In genomic region chr11:88646493-88646892, GRCm38 (mm10) we compare ENCODE assay signal across 20 mouse cellular contexts.
DNase-seq lines count a peak whose midpoint lies in the region; ATAC-seq and TF ChIP-seq lines count a peak whose summit lies in the region.
"Had no signal": no experiment of that assay in that cellular context is flagged by ENCODE, and none has a peak within 500 bp of the region (broad histone marks: within the 10 kb centered on the region; RNA-seq: fewer than 3 reads in every experiment).

No protein-coding gene starts in this region.

- H3K9me3 ChIP-seq in embryonic facial prominence, embryonic 13.5 days = no peaks in the 10 kb centered on the region
- H3K9me3 ChIP-seq in forebrain, embryonic 14.5 days (replicated peaks; ENCODE audit: control insufficient read depth, low read length) = no peaks in the 10 kb centered on the region
- no peaks in the 10 kb centered on the region for H3K9me3 ChIP-seq in hindbrain, postnatal 0 days (ENCODE audit: low read length)
- H3K9me3 ChIP-seq: heart, embryonic 12.5 days; intestine, embryonic 15.5 days; kidney, embryonic 15.5 days; limb, embryonic 12.5 days; liver, embryonic 13.5 days; lung, embryonic 15.5 days had no signal

- 78% methylated on average over 6 of the region's 6 CpGs for WGBS in embryonic facial prominence, embryonic 13.5 days
- 67% methylated on average over 6 of the region's 6 CpGs for WGBS in forebrain, embryonic 14.5 days
- WGBS in hindbrain, postnatal 0 days = 53% methylated on average over 6 of the region's 6 CpGs
- WGBS in kidney, adult 2 months = 77% methylated on average over 6 of the region's 6 CpGs

- intact Hi-C loops in gastrocnemius, adult 2 months (cut with DNase I) = no loop called here
- intact Hi-C loops in gastrocnemius, postnatal 14 days (cut with DNase I; ENCODE audit: low total_unique reads) = no loop called here

- no peak overlapping the region for H3K4me3 ChIP-seq in gastrocnemius, adult 2 months
- H3K4me3 ChIP-seq in embryonic facial prominence, embryonic 13.5 days = no peak overlapping the region
- no peak overlapping the region for H3K4me3 ChIP-seq in forebrain, embryonic 14.5 days (ENCODE audit: low read depth, low read length)
- no peak overlapping the region for H3K4me3 ChIP-seq in hindbrain, postnatal 0 days (ENCODE audit: low read length)
- H3K4me3 ChIP-seq in kidney, adult 2 months (ENCODE audit: insufficient read depth, low read depth, low read length) = no peak overlapping the region
- H3K4me3 ChIP-seq: heart, embryonic 12.5 days; intestine, embryonic 15.5 days; kidney, embryonic 15.5 days; limb, embryonic 12.5 days; liver, embryonic 13.5 days; lung, embryonic 15.5 days had no signal

- no peak for TF ChIP-seq POLR2A in kidney, adult 2 months (IDR thresholded peaks at IDR 0.05; ENCODE audit: low read depth, low read length)

- no peak for TF ChIP-seq CTCF in gastrocnemius, adult 2 months (IDR thresholded peaks at IDR 0.05)
- TF ChIP-seq CTCF in hindbrain, postnatal 0 days (IDR thresholded peaks at IDR 0.05; ENCODE audit: low read depth) = no peak
- TF ChIP-seq CTCF in kidney, adult 2 months (conservative IDR thresholded peaks at IDR 0.05; ENCODE audit: insufficient read depth, insufficient read length, low read depth, low read length) = no peak

- H3K27ac ChIP-seq in gastrocnemius, adult 2 months = peak overlapping the region; percentile 51
- H3K27ac ChIP-seq in embryonic facial prominence, embryonic 13.5 days = peak overlapping the region; percentile 13; the same call in 1 of the 2 replicates
- peak overlapping the region; percentile 83; the same call in 1 of the 2 replicates for H3K27ac ChIP-seq in forebrain, embryonic 14.5 days (ENCODE audit: low read depth, low read length)
- H3K27ac ChIP-seq in hindbrain, postnatal 0 days = peak overlapping the region; percentile 68
- no peak overlapping the region for H3K27ac ChIP-seq in kidney, adult 2 months (ENCODE audit: insufficient read depth, low read depth, low read length)
- H3K27ac ChIP-seq: intestine, embryonic 15.5 days; kidney, embryonic 15.5 days; limb, embryonic 12.5 days; liver, embryonic 13.5 days; lung, embryonic 15.5 days; macrophage had no signal

- peaks cover 44% of the 10 kb centered on the region for H3K4me1 ChIP-seq in embryonic facial prominence, embryonic 13.5 days
- H3K4me1 ChIP-seq in forebrain, embryonic 14.5 days (ENCODE audit: control insufficient read depth, insufficient read depth, low read length) = peaks cover 70% of the 10 kb centered on the region
- H3K4me1 ChIP-seq in hindbrain, postnatal 0 days (ENCODE audit: insufficient read depth, low read length) = peaks cover 45% of the 10 kb centered on the region
- no peaks in the 10 kb centered on the region for H3K4me1 ChIP-seq in kidney, adult 2 months (ENCODE audit: control insufficient read depth, insufficient read depth, low read length)

- peaks cover 9% of the 10 kb centered on the region for H3K36me3 ChIP-seq in embryonic facial prominence, embryonic 13.5 days
- H3K36me3 ChIP-seq in forebrain, embryonic 14.5 days (ENCODE audit: control insufficient read depth, insufficient read depth, low read length) = peaks cover 6% of the 10 kb centered on the region; the same call in 1 of the 2 replicates
- H3K36me3 ChIP-seq in hindbrain, postnatal 0 days (ENCODE audit: insufficient read depth, low read length) = no peaks in the 10 kb centered on the region
- H3K36me3 ChIP-seq in kidney, adult 2 months (ENCODE audit: control insufficient read depth, insufficient read depth, low read length) = no peaks in the 10 kb centered on the region
- H3K36me3 ChIP-seq: lung, embryonic 15.5 days had no signal

- H3K9ac ChIP-seq in embryonic facial prominence, embryonic 13.5 days = no peak overlapping the region
- no peak overlapping the region for H3K9ac ChIP-seq in forebrain, embryonic 14.5 days (ENCODE audit: low read length)
- H3K9ac ChIP-seq in hindbrain, postnatal 0 days (replicated peaks; ENCODE audit: low read length) = no peak overlapping the region
- H3K9ac ChIP-seq: heart, embryonic 12.5 days; intestine, embryonic 15.5 days; kidney, embryonic 15.5 days; limb, embryonic 12.5 days; liver, embryonic 13.5 days; lung, embryonic 15.5 days had no signal

- H3K27me3 ChIP-seq in embryonic facial prominence, embryonic 13.5 days = no peaks in the 10 kb centered on the region
- no peaks in the 10 kb centered on the region for H3K27me3 ChIP-seq in forebrain, embryonic 14.5 days (replicated peaks; ENCODE audit: control insufficient read depth, insufficient read depth, low read length)
- H3K27me3 ChIP-seq in hindbrain, postnatal 0 days (ENCODE audit: insufficient read depth, low read length) = no peaks in the 10 kb centered on the region
- H3K27me3 ChIP-seq in kidney, adult 2 months (replicated peaks; ENCODE audit: control insufficient read depth, insufficient read depth, low read length) = no peaks in the 10 kb centered on the region
- H3K27me3 ChIP-seq: heart, embryonic 12.5 days; intestine, embryonic 15.5 days; kidney, embryonic 15.5 days; limb, embryonic 12.5 days; liver, embryonic 13.5 days; lung, embryonic 15.5 days had no signal

- no peak for ATAC-seq in embryonic facial prominence, embryonic 13.5 days (ENCODE audit: insufficient number of reproducible peaks, insufficient read depth, low FRiP score, low TSS enrichment, low read depth)
- no peak for ATAC-seq in forebrain, embryonic 14.5 days
- ATAC-seq in hindbrain, postnatal 0 days = peak; percentile 76
- ATAC-seq: intestine, embryonic 15.5 days had no signal

- no peak overlapping the region for H3K4me2 ChIP-seq in embryonic facial prominence, embryonic 13.5 days
- H3K4me2 ChIP-seq in forebrain, embryonic 14.5 days (ENCODE audit: low read length) = no peak overlapping the region
- H3K4me2 ChIP-seq in hindbrain, postnatal 0 days (ENCODE audit: low read depth, low read length) = no peak overlapping the region
- H3K4me2 ChIP-seq: heart, embryonic 12.5 days; intestine, embryonic 15.5 days; kidney, embryonic 15.5 days; limb, embryonic 12.5 days; liver, embryonic 13.5 days; lung, embryonic 15.5 days had no signal

- no peak for DNase-seq in gastrocnemius, adult 2 months
- DNase-seq in gastrocnemius, postnatal 14 days = no peak
- no peak for DNase-seq in forebrain, embryonic 14.5 days (ENCODE audit: low spot score)
- DNase-seq in hindbrain, postnatal 0 days (ENCODE audit: low spot score) = no peak
- DNase-seq in kidney, postnatal 10 days = no peak
- no peak for DNase-seq in kidney, adult 2 months
- no peak for DNase-seq in adrenal gland, postnatal 25 days
- DNase-seq: adrenal gland, postnatal 10 days; cerebellum, adult 2 months; gastrocnemius, postnatal 36 days; liver, embryonic 13.5 days; right cerebral cortex, postnatal 4 days; thymus, postnatal 4 days had no signal
